Mouse (Mus musculus): ENCODE measurements around the gene 4930583I09Rik. TPM values are rescaled to one million over a fixed set of nuclear protein-coding genes. Genes with fewer than 3 reads are reported as not detected.

4930583I09Rik gene
- polyA plus RNA-seq (2015; fragmentation: Nextera tagmentation; extraction: Ambion mirVana) = not detected in 2 replicates

GRCm38 (mm10) chr17:64835928-64836327, at the start of gene 4930583I09Rik:
4930583I09Rik (minus strand) TSS chr17:64836071.
- DNase-seq (ENCODE audit: low spot score) = no peak

- no peak for DNase-seq (ENCODE audit: low spot score)
Measured at GRCm38 (mm10) chr17:64876111-64876510, 40.2 kb upstream of the 4930583I09Rik start.

- DNase-seq (ENCODE audit: low spot score) = peak; percentile 53
Measured at GRCm38 (mm10) chr17:64873651-64874072, 37.8 kb upstream of the 4930583I09Rik start.

GRCm38 (mm10) chr17:64863817-64864216, 27.9 kb upstream of the 4930583I09Rik start:
- no peak for DNase-seq (ENCODE audit: low spot score)

- no peak for DNase-seq (ENCODE audit: low spot score)
Measured at GRCm38 (mm10) chr17:64860963-64861362, 25.1 kb upstream of the 4930583I09Rik start.

GRCm38 (mm10) chr17:64858848-64859247, 23.0 kb upstream of the 4930583I09Rik start:
- DNase-seq (ENCODE audit: low spot score) = peak; percentile 8

GRCm38 (mm10) chr17:64848031-64848430, 12.2 kb upstream of the 4930583I09Rik start:
- no peak for DNase-seq (ENCODE audit: low spot score)

GRCm38 (mm10) chr17:64846654-64847053, 10.8 kb upstream of the 4930583I09Rik start:
- no peak for DNase-seq (ENCODE audit: low spot score)

- DNase-seq (ENCODE audit: low spot score) = no peak
Measured at GRCm38 (mm10) chr17:64836892-64837291, 1.0 kb upstream of the 4930583I09Rik start.

- no peak for DNase-seq (ENCODE audit: low spot score)
Measured at GRCm38 (mm10) chr17:64836352-64836751, 481 bp upstream of the 4930583I09Rik start.

GRCm38 (mm10) chr17:64833906-64834490, 1.9 kb downstream of the 4930583I09Rik start:
- no peak for DNase-seq (ENCODE audit: low spot score)

- no peak for DNase-seq (ENCODE audit: low spot score)
Measured at GRCm38 (mm10) chr17:64833071-64833470, 2.8 kb downstream of the 4930583I09Rik start.

GRCm38 (mm10) chr17:64827482-64827881, 8.4 kb downstream of the 4930583I09Rik start:
- DNase-seq (ENCODE audit: low spot score) = no peak

GRCm38 (mm10) chr17:64826843-64827242, 9.0 kb downstream of the 4930583I09Rik start:
- no peak for DNase-seq (ENCODE audit: low spot score)

GRCm38 (mm10) chr17:64822561-64822960, 13.3 kb downstream of the 4930583I09Rik start:
- DNase-seq (ENCODE audit: low spot score) = no peak

- no peak for DNase-seq (ENCODE audit: low spot score)
Measured at GRCm38 (mm10) chr17:64820841-64821593, 14.9 kb downstream of the 4930583I09Rik start.

GRCm38 (mm10) chr17:64816298-64816697, 19.6 kb downstream of the 4930583I09Rik start:
- DNase-seq (ENCODE audit: low spot score) = no peak

- DNase-seq (ENCODE audit: low spot score) = no peak
Measured at GRCm38 (mm10) chr17:64815806-64816205, 20.1 kb downstream of the 4930583I09Rik start.

- no peak for DNase-seq (ENCODE audit: low spot score)
Measured at GRCm38 (mm10) chr17:64813568-64813967, 22.3 kb downstream of the 4930583I09Rik start.

- no peak for DNase-seq (ENCODE audit: low spot score)
Measured at GRCm38 (mm10) chr17:64806035-64806589, 29.8 kb downstream of the 4930583I09Rik start.

GRCm38 (mm10) chr17:64804375-64805124, 31.3 kb downstream of the 4930583I09Rik start:
- DNase-seq (ENCODE audit: low spot score) = no peak

- no peak for DNase-seq (ENCODE audit: low spot score)
Measured at GRCm38 (mm10) chr17:64802956-64803275, 33.0 kb downstream of the 4930583I09Rik start.

Data from thymus, postnatal 0 days (tissue).